Mouse (Mus musculus): ENCODE results near the gene Notch3. TPM values are rescaled to one million over a fixed set of nuclear protein-coding genes. Genes with fewer than 3 reads are reported as not detected.
"Not testable (repeated sequence)": the region's sequence is repeated elsewhere in the genome, so short reads cannot be mapped to it uniquely, and the experiment has no call there.

Gene Notch3
- polyA plus RNA-seq, 1 experiment from 2014 or later = 17.7 TPM

GRCm38 (mm10) chr17:32108320-32109011 is 58.2 kb downstream of the Notch3 start:
- DNase-seq (ENCODE audit: low spot score); H3K9me3 ChIP-seq (replicated peaks; ENCODE audit: control insufficient read depth, low read length); H3K4me1 ChIP-seq (ENCODE audit: control insufficient read depth, insufficient read depth, low read length); H3K4me2 ChIP-seq (ENCODE audit: low read depth, low read length); H3K9ac ChIP-seq (replicated peaks; ENCODE audit: low read length); H3K36me3 ChIP-seq (replicated peaks; ENCODE audit: control insufficient read depth, insufficient read depth, low read depth, low read length); H3K27me3 ChIP-seq (ENCODE audit: control insufficient read depth, insufficient read depth, low read length); ATAC-seq (replicated peaks; ENCODE audit: insufficient number of reproducible peaks, low FRiP score, low TSS enrichment, low read depth); H3K27ac ChIP-seq (replicated peaks; ENCODE audit: low read depth, low read length); H3K4me3 ChIP-seq (ENCODE audit: low read depth, low read length): not testable (repeated sequence)
- 75% methylated on average over 5 of the region's 5 CpGs for WGBS

- ATAC-seq (replicated peaks; ENCODE audit: insufficient number of reproducible peaks, low FRiP score, low TSS enrichment, low read depth) (no peak), DNase-seq (ENCODE audit: low spot score) (no peak)
- WGBS = 59% methylated on average over 5 of the region's 5 CpGs
Measured at GRCm38 (mm10) chr17:32107877-32108276, 58.8 kb downstream of the Notch3 start.

GRCm38 (mm10) chr17:32106358-32106757 is 60.3 kb downstream of the Notch3 start:
- no peaks in the 10 kb centered on the region for H3K9me3 ChIP-seq (replicated peaks; ENCODE audit: control insufficient read depth, low read length)
- no peak overlapping the region for H3K27ac ChIP-seq (replicated peaks; ENCODE audit: low read depth, low read length)
- H3K27me3 ChIP-seq (ENCODE audit: control insufficient read depth, insufficient read depth, low read length) = no peaks in the 10 kb centered on the region
- no peaks in the 10 kb centered on the region for H3K36me3 ChIP-seq (replicated peaks; ENCODE audit: control insufficient read depth, insufficient read depth, low read depth, low read length)
- no peak overlapping the region for H3K4me2 ChIP-seq (ENCODE audit: low read depth, low read length)
- WGBS = 71% methylated on average over 2 of the region's 2 CpGs
- ATAC-seq (replicated peaks; ENCODE audit: insufficient number of reproducible peaks, low FRiP score, low TSS enrichment, low read depth) (no peak), DNase-seq (ENCODE audit: low spot score) (no peak)
- no peak overlapping the region for H3K9ac ChIP-seq (replicated peaks; ENCODE audit: low read length)
- H3K4me1 ChIP-seq (ENCODE audit: control insufficient read depth, insufficient read depth, low read length) = no peaks in the 10 kb centered on the region
- H3K4me3 ChIP-seq (ENCODE audit: low read depth, low read length) = no peak overlapping the region

More at GRCm38 (mm10) chr17:32107877-32108276, 58.8 kb downstream of the Notch3 start:
- H3K27ac ChIP-seq (replicated peaks; ENCODE audit: low read depth, low read length) = no peak overlapping the region
- no peaks in the 10 kb centered on the region for H3K27me3 ChIP-seq (ENCODE audit: control insufficient read depth, insufficient read depth, low read length)
- H3K9me3 ChIP-seq (replicated peaks; ENCODE audit: control insufficient read depth, low read length) = no peaks in the 10 kb centered on the region
- no peak overlapping the region for H3K4me2 ChIP-seq (ENCODE audit: low read depth, low read length)
- H3K4me1 ChIP-seq (ENCODE audit: control insufficient read depth, insufficient read depth, low read length) = no peaks in the 10 kb centered on the region
- no peaks in the 10 kb centered on the region for H3K36me3 ChIP-seq (replicated peaks; ENCODE audit: control insufficient read depth, insufficient read depth, low read depth, low read length)
- H3K4me3 ChIP-seq (ENCODE audit: low read depth, low read length) = no peak overlapping the region
- H3K9ac ChIP-seq (replicated peaks; ENCODE audit: low read length) = no peak overlapping the region

- Histone ChIP-seq H3K4me3 (ENCODE audit: low read depth, low read length) (no peak overlapping the region), H3K27me3 (ENCODE audit: control insufficient read depth, insufficient read depth, low read length) (peaks cover 10% of the 10 kb centered on the region), H3K9me3 (replicated peaks; ENCODE audit: control insufficient read depth, low read length) (no peaks in the 10 kb centered on the region), H3K36me3 (replicated peaks; ENCODE audit: control insufficient read depth, insufficient read depth, low read depth, low read length) (no peaks in the 10 kb centered on the region), H3K9ac (replicated peaks; ENCODE audit: low read length) (no peak overlapping the region), H3K4me2 (ENCODE audit: low read depth, low read length) (no peak overlapping the region), H3K4me1 (ENCODE audit: control insufficient read depth, insufficient read depth, low read length) (no peaks in the 10 kb centered on the region; the same call in 1 of the 2 replicates), H3K27ac (replicated peaks; ENCODE audit: low read depth, low read length) (no peak overlapping the region)
- WGBS = 25% methylated on average over 4 of the region's 4 CpGs
- DNase-seq (ENCODE audit: low spot score) (no peak), ATAC-seq (replicated peaks; ENCODE audit: insufficient number of reproducible peaks, low FRiP score, low TSS enrichment, low read depth) (no peak)
Measured at GRCm38 (mm10) chr17:32103054-32103453, 63.6 kb downstream of the Notch3 start.

- H3K36me3 ChIP-seq (replicated peaks; ENCODE audit: control insufficient read depth, insufficient read depth, low read depth, low read length) = no peaks in the 10 kb centered on the region
- peak overlapping the region; percentile 46 for H3K4me3 ChIP-seq (ENCODE audit: low read depth, low read length)
- H3K9ac ChIP-seq (replicated peaks; ENCODE audit: low read length) = peak overlapping the region; percentile 59
- under 1% methylated on average over 44 of the region's 44 CpGs for WGBS
- peak overlapping the region; percentile 88 for H3K4me2 ChIP-seq (ENCODE audit: low read depth, low read length)
- no peaks in the 10 kb centered on the region for H3K9me3 ChIP-seq (replicated peaks; ENCODE audit: control insufficient read depth, low read length)
- no peaks in the 10 kb centered on the region; the same call in 1 of the 2 replicates for H3K4me1 ChIP-seq (ENCODE audit: control insufficient read depth, insufficient read depth, low read length)
- H3K27ac ChIP-seq (replicated peaks; ENCODE audit: low read depth, low read length) = no peak overlapping the region
- H3K27me3 ChIP-seq (ENCODE audit: control insufficient read depth, insufficient read depth, low read length) = peaks cover 10% of the 10 kb centered on the region
- DNase-seq (ENCODE audit: low spot score) = peak; percentile 76
- ATAC-seq (replicated peaks; ENCODE audit: insufficient number of reproducible peaks, low FRiP score, low TSS enrichment, low read depth) = peak; percentile 82
Measured at GRCm38 (mm10) chr17:32099943-32100586, 66.6 kb downstream of the Notch3 start.

GRCm38 (mm10) chr17:32099574-32099942 is 67.1 kb downstream of the Notch3 start:
- ATAC-seq (replicated peaks; ENCODE audit: insufficient number of reproducible peaks, low FRiP score, low TSS enrichment, low read depth) (peak; percentile 44; the same call in 1 of the 2 replicates), DNase-seq (ENCODE audit: low spot score) (no peak)
- no peaks in the 10 kb centered on the region for H3K9me3 ChIP-seq (replicated peaks; ENCODE audit: control insufficient read depth, low read length)
- no peaks in the 10 kb centered on the region for H3K36me3 ChIP-seq (replicated peaks; ENCODE audit: control insufficient read depth, insufficient read depth, low read depth, low read length)
- peak overlapping the region; percentile 59 for H3K9ac ChIP-seq (replicated peaks; ENCODE audit: low read length)
- peak overlapping the region; percentile 46 for H3K4me3 ChIP-seq (ENCODE audit: low read depth, low read length)
- peak overlapping the region; percentile 88 for H3K4me2 ChIP-seq (ENCODE audit: low read depth, low read length)
- H3K4me1 ChIP-seq (ENCODE audit: control insufficient read depth, insufficient read depth, low read length) = no peaks in the 10 kb centered on the region; the same call in 1 of the 2 replicates
- H3K27me3 ChIP-seq (ENCODE audit: control insufficient read depth, insufficient read depth, low read length) = peaks cover 10% of the 10 kb centered on the region
- WGBS = 32% methylated on average over 8 of the region's 8 CpGs
- H3K27ac ChIP-seq (replicated peaks; ENCODE audit: low read depth, low read length) = no peak overlapping the region

GRCm38 (mm10) chr17:32098905-32099304 is 67.7 kb downstream of the Notch3 start:
- not testable (repeated sequence) for ATAC-seq (replicated peaks; ENCODE audit: insufficient number of reproducible peaks, low FRiP score, low TSS enrichment, low read depth); H3K4me3 ChIP-seq (ENCODE audit: low read depth, low read length); H3K27ac ChIP-seq (replicated peaks; ENCODE audit: low read depth, low read length); DNase-seq (ENCODE audit: low spot score); H3K9ac ChIP-seq (replicated peaks; ENCODE audit: low read length); H3K9me3 ChIP-seq (replicated peaks; ENCODE audit: control insufficient read depth, low read length); H3K36me3 ChIP-seq (replicated peaks; ENCODE audit: control insufficient read depth, insufficient read depth, low read depth, low read length); H3K4me2 ChIP-seq (ENCODE audit: low read depth, low read length); H3K4me1 ChIP-seq (ENCODE audit: control insufficient read depth, insufficient read depth, low read length)
- 86% methylated on average over 6 of the region's 6 CpGs for WGBS
- peaks cover 10% of the 10 kb centered on the region for H3K27me3 ChIP-seq (ENCODE audit: control insufficient read depth, insufficient read depth, low read length)

- Histone ChIP-seq H3K4me1 (ENCODE audit: control insufficient read depth, insufficient read depth, low read length) (no peaks in the 10 kb centered on the region; the same call in 1 of the 2 replicates), H3K4me3 (ENCODE audit: low read depth, low read length) (no peak overlapping the region), H3K9ac (replicated peaks; ENCODE audit: low read length) (no peak overlapping the region), H3K4me2 (ENCODE audit: low read depth, low read length) (no peak overlapping the region), H3K9me3 (replicated peaks; ENCODE audit: control insufficient read depth, low read length) (no peaks in the 10 kb centered on the region; the same call in 1 of the 2 replicates), H3K27me3 (ENCODE audit: control insufficient read depth, insufficient read depth, low read length) (peaks cover 10% of the 10 kb centered on the region), H3K27ac (replicated peaks; ENCODE audit: low read depth, low read length) (no peak overlapping the region), H3K36me3 (replicated peaks; ENCODE audit: control insufficient read depth, insufficient read depth, low read depth, low read length) (no peaks in the 10 kb centered on the region)
- ATAC-seq (replicated peaks; ENCODE audit: insufficient number of reproducible peaks, low FRiP score, low TSS enrichment, low read depth) (no peak), DNase-seq (ENCODE audit: low spot score) (no peak)
- 30% methylated on average over 1 of the region's 1 CpGs for WGBS
Measured at GRCm38 (mm10) chr17:32097676-32098075, 69.0 kb downstream of the Notch3 start.
